Mouse (Mus musculus) thymus, postnatal 0 days (tissue): ENCODE results near the gene Igf2bp2. TPM values are rescaled to one million over a fixed set of nuclear protein-coding genes. Genes with fewer than 3 reads are reported as not detected.

Experiments
- DNase-seq: peaks from one replicate; pipeline ENCODE4 v3.0.0-alpha.2; 2015; ENCODE audit warnings: low spot score
- polyA plus RNA-seq: library from polyadenylated mRNA; unstranded; fragments of >200 nt; fragmentation: Nextera tagmentation; extraction: Ambion mirVana; gene quantifications from 2 replicates; pipeline ENCODE4 v1.2.1, GENCODE M21; 2015

Igf2bp2 gene
- polyA plus RNA-seq, 1 experiment from 2014 or later = 6.8 TPM

DNA sequence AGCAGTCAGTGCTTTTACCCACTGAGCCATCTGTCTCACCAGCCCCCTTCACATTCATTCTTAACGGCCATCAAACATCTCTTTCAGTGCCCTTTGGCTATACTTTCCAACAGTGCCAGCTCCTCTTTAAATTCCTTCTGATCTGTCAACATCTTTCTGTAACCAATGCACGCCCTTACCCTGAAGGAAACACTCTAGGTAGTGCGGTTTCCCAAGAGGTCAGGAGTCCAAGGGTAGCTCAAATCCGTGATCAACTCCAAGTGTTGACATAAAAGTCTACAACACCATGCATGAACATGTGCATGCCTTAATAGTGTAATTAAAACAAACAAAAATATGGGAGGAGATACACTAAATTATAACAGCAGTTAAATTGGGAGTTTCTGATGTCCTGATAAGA is 53.9 kb downstream of the Igf2bp2 start:
- no peak for DNase-seq

DNA sequence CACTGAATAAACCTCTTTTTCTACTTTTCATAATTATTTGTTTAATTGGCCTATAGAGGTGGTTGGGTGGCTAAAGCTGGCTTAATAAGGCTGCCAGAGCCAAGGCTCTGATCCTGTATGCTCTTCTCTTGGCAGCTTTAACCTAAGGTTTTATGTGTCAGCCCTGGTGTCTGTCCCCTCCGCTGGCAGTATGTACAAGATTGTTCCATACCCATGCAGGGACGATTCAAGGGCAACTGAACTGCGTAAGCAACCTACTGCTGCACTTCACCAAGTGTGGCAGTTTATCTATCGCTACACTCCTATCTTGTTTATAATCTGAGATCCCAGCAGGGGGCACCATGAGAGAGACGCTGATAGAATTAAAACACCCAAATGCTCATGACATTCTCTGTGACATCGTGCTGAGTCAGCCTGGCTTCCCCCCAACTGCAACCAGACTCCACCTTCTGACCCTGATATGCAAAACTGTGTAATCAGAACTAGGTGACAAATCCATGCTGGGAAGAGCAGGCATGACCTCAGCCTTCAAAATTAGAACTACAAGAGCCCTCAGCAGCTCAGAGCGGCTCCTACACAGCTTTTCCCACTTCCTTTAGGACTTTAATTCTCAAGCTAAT is 55.1 kb downstream of the Igf2bp2 start:
- peak; percentile 75 for DNase-seq

DNA sequence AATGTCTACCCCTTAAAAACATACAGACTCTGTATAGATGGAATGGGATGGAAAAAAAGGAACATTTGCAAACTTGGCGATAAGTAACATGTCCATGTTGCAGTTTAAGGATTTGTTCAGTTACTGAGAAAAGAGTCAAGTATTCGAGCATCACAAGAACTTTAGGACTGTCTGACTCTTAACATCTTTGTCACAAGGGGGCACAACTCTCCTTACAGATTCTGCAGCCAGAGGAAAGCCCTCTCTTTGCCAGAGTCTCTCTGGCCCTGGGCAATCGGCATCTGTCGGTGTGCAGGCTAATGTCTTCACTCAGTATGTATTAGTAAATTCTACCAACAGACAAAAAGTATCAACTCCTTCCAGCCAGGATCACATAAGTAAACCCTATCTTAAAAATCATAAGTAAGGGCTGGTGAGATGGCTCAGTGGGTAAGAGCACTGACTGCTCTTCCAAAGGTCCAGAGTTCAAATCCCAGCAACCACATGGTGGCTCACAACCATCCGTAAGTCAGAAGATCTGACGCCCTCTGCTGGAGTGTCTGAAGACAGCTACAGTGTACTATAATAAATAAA is 57.0 kb downstream of the Igf2bp2 start:
- DNase-seq = no peak

DNA sequence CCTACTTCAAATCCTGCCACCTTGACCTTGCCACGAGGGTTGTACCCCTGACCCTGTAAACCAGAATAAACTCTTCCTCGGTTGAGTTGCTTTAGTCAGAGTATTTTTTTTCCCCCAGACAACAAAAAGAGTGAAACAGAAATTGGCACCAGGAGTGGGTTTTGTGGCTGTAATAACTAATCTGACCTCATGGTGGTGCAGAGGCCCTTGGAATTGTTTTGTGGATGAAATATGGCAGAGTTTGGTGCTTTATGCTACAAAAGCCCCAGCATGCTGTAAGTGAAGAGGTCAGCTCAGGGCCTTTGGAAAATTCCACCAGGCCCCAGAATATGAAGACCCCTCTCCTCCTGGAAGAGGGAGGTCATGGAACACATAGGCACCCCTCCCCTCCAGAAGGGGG is 63.0 kb downstream of the Igf2bp2 start:
- no peak for DNase-seq

DNA sequence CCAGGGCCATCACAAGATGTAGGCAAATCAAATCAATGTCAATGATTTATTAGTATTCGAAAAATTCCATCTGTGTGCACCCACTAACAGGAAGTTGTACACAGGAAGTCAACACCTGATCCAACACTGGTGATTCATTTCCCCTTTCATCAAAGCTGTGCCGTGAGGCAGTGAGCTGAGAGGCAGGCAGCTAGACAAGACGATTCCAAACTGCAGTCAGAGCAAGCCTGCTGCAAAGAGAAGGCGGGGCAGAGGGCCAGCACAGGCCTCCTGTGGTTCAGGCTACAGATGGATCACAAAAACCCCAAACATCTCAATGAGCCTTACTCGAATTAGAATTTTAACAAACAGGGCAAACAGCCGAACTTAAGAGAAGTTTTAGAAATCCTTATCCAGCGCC is 65.4 kb downstream of the Igf2bp2 start:
- DNase-seq = no peak

DNA sequence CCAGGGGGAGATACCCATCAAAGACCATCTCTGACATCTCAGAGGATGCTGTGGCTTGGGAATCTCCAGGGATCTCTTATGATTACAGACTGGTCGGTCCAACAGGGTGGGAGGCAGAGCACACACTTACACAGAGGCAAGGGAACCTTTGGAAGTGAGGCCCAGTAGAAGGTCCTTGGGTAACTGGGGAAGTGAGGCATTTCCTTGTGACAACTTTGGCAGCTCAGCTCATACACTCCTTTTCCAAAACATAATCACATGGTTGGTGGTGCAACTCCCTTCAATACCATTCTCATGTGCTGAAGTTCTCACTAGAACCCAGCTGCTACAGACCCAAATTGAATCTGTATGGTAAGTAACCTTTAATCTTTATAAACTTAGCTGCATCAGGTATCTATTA is 67.3 kb downstream of the Igf2bp2 start:
- DNase-seq = no peak

DNA sequence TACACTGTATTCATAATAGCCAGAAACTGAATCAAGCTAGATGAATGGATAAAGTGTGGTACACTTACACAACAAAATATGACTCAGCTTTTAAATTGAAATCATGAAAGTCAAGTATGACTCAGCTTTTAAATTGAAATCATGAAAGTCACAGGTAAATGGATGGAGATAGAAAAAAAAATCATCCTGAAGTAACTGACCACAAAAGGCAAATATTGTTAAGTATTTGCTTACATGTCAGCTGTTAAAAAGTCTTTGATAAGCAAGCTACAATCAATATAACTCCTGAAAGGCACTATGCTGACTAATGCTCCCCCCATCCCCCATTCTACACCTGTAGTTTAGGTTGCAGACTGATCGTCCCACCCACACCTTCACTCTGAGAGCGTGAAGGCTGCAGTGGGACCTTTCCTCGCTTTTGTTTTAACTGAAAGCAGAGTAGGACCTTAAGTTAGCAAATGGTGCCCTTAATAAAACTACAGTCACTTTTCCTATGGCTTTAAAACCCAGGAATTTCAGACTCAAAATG is 71.8 kb downstream of the Igf2bp2 start:
- DNase-seq = no peak

DNA sequence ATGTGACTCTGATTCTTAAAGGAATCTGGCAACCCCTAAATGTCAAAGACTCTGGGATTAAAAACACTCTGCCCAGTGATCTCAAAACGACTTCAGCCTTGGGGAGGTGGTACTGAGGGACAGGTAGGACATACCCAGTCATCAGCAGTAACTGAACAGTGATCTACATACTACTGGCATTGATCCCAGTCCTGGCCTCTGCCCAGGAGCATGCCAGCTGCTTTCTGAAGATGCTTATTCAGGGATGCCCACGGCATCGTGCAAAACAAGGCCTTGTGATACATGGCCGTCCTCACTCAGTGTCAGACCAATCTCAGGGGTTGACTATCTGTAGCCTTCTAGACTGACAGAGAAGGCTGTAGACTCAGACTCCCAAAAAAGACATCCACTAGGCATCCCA is 77.7 kb downstream of the Igf2bp2 start:
- no peak for DNase-seq

DNA sequence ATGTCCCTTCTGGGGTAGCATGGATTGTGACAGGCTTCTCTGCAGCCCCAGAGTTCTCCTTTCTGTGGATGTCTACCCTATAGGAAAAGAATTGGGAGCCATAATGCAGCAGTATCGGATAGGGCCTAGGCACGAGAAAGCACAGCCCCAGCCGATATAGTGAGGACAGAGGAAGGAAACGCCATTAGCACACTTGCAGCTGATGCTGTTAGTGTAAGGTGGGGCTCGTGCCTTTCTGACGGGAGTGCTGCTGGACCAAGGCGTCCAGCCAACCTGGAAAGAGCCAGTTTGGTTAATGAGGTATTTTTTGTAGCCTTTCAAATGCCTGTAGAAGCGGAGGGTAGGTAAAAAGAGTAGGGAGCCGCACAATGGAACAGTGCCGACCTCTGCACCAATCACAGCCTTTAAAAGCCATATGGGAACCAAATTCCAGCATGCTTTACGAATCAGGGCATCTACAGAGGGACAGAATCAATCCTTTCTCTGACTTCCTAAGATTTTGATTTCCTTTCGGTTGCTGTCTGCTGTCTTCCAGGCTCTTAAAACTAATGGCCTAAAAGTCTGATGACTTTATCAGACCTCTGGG is 82.9 kb downstream of the Igf2bp2 start:
- no peak for DNase-seq

DNA sequence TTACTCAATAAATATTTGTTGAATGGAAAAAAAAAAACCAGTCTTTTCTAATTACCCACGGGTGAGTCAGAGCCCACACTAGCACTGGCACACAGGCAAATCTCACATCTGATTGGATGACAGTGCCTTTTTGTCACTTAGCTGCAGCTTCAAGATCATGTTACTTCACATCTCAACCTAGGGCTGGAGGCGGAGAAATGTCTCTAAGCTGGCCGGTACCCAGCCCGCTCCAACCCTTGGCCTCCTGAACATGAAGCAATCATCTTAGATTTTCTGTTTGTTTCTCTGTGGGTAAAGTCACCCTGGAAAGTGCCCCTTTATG is 86.5 kb downstream of the Igf2bp2 start:
- DNase-seq = no peak

DNA sequence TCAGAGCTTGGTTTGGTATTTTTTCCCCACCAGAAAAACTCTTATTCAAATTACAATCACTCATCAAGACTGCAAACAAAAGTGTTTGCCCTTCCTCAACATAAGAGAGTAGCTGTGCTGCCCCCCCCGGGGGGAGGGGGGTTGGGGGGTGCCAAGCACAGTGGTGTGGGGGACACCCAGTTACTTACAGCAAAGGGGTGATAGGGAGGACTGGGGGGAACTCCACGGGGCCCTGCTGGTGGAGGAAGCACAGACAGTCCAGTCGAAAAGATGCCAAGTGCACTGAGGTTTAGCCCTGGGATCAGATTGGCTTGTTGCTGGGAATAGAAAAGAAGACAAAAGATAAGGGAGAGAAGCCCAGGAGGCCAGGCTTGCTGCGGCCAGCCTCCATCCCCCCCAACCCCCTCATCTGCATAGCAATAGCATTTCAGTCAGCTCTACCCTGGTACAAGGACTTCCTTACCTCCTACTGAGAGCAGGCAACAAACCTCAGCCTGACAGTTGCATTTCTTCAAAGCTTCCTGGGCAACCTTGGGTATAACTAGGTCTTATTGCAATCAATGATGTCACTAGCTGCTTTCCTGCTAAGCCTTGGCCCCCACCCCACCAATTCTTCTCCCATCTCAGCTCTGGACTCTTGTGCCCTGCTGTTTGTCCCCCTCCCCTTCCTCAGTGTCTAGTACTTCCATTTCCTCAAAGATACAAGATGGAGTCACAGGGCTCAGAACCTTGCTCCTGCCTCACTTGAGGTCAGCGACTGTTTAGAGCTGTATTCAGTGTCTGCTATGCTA is 87.1 kb downstream of the Igf2bp2 start:
- DNase-seq = no peak

DNA sequence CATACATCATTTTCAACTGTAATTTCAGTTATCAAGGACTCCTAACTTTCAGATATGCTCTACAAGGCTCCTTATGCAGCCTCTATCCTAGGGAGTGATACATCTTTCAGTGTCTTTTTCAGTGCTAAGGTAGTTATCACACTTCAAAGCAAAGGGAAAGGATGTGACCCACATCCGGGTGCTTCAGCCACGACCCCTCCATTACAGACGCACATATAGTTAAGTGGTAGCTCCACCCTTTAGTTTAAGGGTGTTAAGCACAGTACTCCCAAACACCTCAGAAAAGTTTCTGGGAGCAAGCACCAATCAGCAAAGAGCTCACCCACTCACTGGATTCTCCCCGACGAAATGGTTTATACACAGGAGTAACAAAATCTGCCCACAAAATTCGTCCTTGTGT is 88.0 kb downstream of the Igf2bp2 start:
- peak; percentile 55 for DNase-seq

DNA sequence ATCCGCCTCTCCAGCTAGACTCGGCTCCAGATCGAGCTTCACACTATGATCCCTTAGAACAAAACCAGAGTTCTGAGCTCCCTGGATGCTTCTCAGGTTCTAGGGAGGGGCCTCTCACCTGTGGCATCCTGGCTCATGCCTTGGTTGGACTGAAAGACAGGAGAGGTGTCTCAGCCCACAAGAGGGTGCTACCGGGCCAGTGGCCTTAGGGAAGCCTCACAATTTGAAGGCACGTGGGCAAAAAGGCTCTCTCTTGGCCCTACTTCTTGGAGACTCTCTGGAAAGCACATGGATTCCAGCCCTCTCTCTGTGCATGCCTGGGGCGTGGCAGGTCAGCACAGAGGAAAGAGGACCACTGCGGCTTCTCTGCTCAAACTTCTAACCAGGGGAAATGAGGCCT is 91.7 kb downstream of the Igf2bp2 start:
- DNase-seq = no peak

DNA sequence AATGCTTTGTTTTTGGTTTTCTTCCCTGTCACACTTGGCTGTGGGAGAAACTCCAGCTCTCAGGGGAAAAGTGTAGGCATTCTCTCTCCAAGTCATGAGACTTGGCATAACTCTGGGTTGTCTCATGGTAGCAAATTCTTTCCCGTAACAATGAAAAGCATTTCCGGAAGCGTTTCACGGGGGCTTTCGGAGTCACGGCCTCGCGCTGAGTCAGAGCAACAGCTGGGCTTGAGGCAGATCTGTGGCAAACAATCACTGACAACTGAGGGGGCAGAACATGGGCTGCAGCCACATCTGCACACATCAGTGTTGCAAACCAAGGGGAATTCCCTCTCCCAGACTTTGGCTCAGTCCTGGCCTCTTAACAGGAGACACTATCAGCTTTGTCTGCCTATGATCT is 95.7 kb downstream of the Igf2bp2 start:
- DNase-seq = no peak

DNA sequence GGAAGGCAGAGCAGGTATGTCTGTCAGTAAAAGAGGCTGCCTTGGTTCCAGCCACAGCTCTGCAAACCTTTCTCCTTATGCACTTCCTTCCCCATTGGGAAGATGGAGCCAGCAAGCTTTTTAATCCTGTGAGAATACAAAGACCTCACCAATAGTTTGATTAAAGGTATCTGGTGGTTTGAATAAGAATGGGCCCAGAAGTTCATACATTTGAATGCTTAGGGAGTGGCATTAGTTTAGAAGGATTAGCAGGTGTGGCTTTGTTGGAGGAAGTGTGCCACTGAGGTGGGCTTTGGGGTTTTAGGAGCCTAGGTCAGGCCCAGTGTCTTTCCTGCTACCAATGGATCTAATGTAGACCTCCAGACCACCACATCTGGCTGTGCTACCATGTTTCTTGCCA is 97.6 kb downstream of the Igf2bp2 start:
- no peak for DNase-seq

DNA sequence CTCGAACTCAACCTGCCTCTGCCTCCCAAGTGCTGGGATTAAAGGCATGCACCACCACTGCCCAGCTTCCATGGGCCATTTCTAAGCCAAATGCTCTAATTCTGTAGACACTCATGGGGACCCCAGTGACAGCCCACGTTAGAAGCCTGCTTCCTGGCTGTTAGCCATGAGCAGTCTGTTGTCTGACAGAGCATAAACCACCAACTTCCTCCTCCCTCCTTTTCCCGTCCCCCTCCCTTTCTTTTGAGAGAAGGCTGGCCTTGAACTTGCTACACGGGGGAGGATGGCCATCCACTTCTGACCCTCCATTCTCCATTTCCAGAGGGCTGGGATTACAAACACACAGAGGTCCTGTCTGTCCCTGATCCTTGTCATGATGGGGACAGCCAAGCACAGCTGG is 100.8 kb downstream of the Igf2bp2 start:
- peak; percentile 47 for DNase-seq

DNA sequence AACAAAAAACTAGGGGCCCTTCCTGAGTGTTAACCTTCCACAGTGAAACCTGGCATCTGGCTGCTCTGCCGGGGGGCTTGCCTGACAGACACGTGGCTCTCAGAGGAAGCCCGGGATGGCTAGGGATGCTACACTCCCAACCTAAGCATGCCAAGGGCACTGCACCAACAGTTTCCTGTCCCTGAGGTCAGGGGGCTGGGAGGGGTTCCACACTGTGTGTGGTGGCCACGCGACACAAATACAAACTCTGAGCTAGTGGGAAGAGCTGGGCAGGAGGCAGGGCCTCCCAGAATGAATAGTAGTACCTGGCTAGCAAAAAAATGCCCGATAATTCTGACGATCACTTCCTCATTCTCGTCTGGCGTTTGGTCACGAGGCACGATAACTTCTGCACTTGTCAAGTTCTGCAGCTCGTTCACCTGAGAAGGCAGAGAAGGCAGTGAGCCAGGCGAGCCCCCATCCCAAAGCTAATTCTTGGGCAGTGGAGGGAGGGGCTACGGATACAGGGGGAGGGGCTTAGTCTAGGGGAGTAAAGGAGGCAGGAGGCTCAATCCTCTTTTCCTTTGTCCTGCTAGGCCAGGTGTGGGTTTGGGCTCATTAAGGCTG is 101.4 kb downstream of the Igf2bp2 start:
- peak; percentile 32 for DNase-seq

DNA sequence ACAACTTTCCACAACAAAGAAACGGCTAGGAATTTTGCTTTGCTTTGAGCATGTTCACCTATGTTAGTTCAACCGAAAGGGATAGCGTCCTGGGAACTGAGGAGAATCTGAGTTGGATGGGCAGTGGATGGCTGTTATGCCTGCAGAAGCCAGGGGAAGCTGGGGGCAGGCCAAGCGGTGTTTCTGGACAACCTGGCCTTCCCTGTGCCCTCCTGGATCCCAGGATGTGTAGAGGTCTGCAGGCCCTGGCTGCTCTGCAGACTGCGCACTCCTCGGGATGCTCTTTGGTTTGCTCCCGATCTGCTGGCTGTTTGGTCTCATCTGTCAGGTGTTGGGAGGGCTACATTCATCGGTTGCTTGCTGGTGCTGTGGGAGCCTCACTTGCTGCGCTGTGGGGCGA is 102.7 kb downstream of the Igf2bp2 start:
- DNase-seq = no peak

DNA sequence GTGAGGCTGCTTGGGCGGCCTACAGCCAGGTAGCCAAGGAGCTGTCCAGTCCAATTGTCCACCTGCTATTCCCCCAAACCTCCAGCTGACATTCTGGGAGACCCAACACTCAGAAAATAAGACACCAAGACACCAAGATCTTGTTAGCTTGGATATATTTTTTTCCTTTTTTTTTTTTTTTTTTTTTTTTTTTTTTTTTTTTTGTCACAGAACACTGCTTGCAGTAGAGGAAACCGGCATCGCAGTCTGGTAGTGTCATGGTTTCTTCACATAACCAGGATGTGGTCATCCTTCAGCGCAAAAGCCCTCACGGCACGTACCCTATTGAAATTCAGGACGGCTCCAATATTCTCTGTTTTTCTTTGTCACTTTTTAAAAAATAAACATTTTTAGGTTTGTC is 104.2 kb downstream of the Igf2bp2 start:
- no peak for DNase-seq

DNA sequence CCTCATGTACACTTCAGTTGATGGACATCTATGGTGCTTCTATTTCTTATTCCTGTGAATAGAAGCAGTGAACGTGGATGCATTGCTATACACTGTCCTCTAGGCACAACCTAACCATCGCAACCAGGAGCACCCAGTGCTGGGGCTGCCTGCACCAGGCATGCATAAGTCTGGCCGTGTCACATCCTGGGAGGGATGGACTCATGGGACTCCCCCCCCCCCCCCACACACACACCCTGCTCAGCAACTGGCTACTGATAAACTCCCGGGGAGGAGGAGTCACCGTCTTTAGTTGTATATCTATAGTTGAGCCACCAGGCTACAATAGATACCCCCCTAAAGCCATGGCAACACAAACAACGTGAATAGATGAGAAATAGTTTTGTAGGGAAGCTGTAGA is 105.6 kb downstream of the Igf2bp2 start:
- DNase-seq = no peak

DNA sequence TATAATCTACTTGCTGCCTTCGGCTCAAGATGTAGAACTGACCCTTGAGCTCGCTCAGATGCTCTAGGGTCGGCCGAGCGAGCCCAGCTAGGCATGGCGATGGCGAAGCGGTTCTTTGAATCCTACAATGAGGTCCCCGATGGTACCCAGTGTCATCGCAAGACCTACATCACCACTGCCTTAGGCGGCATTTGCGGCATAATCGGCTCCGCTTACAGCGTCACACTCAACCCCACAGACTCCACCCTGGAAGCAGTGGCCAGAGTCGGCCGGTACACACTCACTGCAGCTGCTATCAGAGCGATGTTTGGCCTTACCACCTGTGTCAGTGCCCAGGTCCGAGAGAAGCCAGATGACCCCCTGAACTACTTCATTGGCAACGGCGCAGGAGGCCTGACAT is 109.7 kb downstream of the Igf2bp2 start:
- no peak for DNase-seq

DNA sequence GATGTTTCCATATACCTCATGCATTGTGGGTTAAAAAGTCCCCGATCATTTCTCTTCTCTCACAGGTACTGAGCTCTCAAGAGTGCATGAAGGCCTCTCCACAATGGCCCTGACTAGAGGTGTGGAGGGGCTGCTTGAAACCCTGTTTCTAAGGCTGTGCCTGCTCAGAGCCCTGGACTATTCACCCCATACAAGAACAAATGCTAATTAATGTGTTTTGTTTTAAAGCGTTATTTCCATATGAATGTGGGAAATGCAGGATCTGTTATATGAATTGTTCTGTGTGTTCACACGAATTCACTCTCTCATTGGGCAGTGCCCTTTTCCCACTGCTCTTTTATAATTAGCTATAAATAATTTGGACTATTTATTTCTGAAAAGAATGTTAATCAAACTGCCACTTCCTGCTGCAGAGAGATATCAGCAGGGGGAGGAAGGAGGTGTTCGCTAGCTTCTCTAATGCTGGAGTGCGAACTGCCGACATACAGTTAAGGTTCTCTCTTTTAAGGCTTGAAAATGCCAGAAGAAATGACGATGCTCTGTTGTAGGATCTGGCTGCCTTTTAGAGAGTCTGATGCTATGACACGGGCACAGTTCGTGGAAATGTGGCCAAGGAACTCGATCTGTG is 116.2 kb downstream of the Igf2bp2 start:
- no peak for DNase-seq
